Mouse (Mus musculus) kidney, adult 2 months (tissue): ENCODE data around the gene Agpat3.

ENCODE experiments used
- CTCF ChIP-seq: fragments of 200-500 bp; conservative IDR thresholded peaks from 2 replicates; pipeline ENCODE4 v1.5.1; 2011; ENCODE audit warnings: low read depth, mild to moderate bottlenecking, control low read depth, low read length, moderate library complexity, mixed read lengths; ENCODE audit not compliant: insufficient read depth, insufficient read length
- POLR2A ChIP-seq: fragments of 200-500 bp; IDR thresholded peaks from one replicate; pipeline ENCODE4 v1.6.1; 2011; ENCODE audit warnings: low read depth, low read length, control low read depth

- TF ChIP-seq POLR2A (no peak), CTCF (no peak)
Observed at GRCm38 (mm10) chr10:78352666-78353030, 359 bp upstream of the Agpat3 start.
